Mouse (Mus musculus): ENCODE data around the gene Acoxl. TPM values are rescaled to one million over a fixed set of nuclear protein-coding genes. Genes with fewer than 3 reads are reported as not detected.
A peak's percentile ranks its signal among the peaks of the same experiment; 100 is the strongest.

Acoxl gene
- polyA plus RNA-seq, 1 experiment from 2014 or later = 1.6 TPM

- no peaks in the 10 kb centered on the region for H3K9me3 ChIP-seq (ENCODE audit: control insufficient read depth, low read length)
Measured at GRCm38 (mm10) chr2:127926679-127927324, 88.1 kb downstream of the Acoxl start.

GRCm38 (mm10) chr2:127927452-127928273 lies 89.0 kb downstream of the Acoxl start:
- Histone ChIP-seq H3K27ac (ENCODE audit: low read depth, low read length) (peak overlapping the region; percentile 73), H3K4me1 (ENCODE audit: control insufficient read depth, insufficient read depth, low read length) (peaks cover 22% of the 10 kb centered on the region), H3K9ac (ENCODE audit: low read depth, low read length) (no peak overlapping the region), H3K36me3 (ENCODE audit: control insufficient read depth, insufficient read depth, low read length) (no peaks in the 10 kb centered on the region), H3K4me3 (ENCODE audit: low read length) (no peak overlapping the region), H3K9me3 (ENCODE audit: control insufficient read depth, low read length) (no peaks in the 10 kb centered on the region), H3K4me2 (replicated peaks; ENCODE audit: low read depth, low read length) (no peak overlapping the region), H3K27me3 (ENCODE audit: control insufficient read depth, insufficient read depth, low read length) (no peaks in the 10 kb centered on the region)
- 34% methylated on average over 15 of the region's 15 CpGs for WGBS
- ATAC-seq (ENCODE audit: low FRiP score, low TSS enrichment) = no peak

More at GRCm38 (mm10) chr2:127926679-127927324, 88.1 kb downstream of the Acoxl start:
- no peak overlapping the region for H3K4me2 ChIP-seq (replicated peaks; ENCODE audit: low read depth, low read length)
- no peak overlapping the region for H3K9ac ChIP-seq (ENCODE audit: low read depth, low read length)
- H3K36me3 ChIP-seq (ENCODE audit: control insufficient read depth, insufficient read depth, low read length) = no peaks in the 10 kb centered on the region
- WGBS = 57% methylated on average over 9 of the region's 9 CpGs
- H3K4me1 ChIP-seq (ENCODE audit: control insufficient read depth, insufficient read depth, low read length) = peaks cover 30% of the 10 kb centered on the region
- no peaks in the 10 kb centered on the region for H3K27me3 ChIP-seq (ENCODE audit: control insufficient read depth, insufficient read depth, low read length)
- H3K4me3 ChIP-seq (ENCODE audit: low read length) = no peak overlapping the region
- ATAC-seq (ENCODE audit: low FRiP score, low TSS enrichment) = no peak
- H3K27ac ChIP-seq (ENCODE audit: low read depth, low read length) = peak overlapping the region; percentile 73; the same call in 1 of the 2 replicates

DNA sequence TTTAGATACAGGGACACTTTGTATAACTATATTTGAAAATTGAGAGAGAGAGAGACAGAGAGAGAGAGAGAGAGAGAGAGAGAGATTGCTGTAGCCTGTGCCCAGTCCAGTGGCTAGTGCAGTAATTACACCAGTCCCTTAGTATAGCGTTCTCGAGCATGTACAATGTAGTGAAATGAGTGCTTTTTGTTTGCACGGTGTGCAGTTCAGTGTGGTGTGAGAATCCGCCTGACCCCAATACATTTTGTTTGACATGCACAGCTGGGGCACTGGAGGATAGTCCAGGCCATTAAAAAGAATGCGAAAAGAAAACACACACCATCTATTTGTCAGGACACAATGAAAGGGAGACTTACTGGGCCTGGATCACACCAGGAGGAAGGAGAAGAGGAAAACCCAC lies 89.6 kb downstream of the Acoxl start:
- Histone ChIP-seq H3K4me2 (replicated peaks; ENCODE audit: low read depth, low read length) (no peak overlapping the region), H3K4me3 (ENCODE audit: low read length) (no peak overlapping the region), H3K36me3 (ENCODE audit: control insufficient read depth, insufficient read depth, low read length) (no peaks in the 10 kb centered on the region), H3K27ac (ENCODE audit: low read depth, low read length) (peak overlapping the region; percentile 73; the same call in 1 of the 2 replicates), H3K9ac (ENCODE audit: low read depth, low read length) (no peak overlapping the region), H3K4me1 (ENCODE audit: control insufficient read depth, insufficient read depth, low read length) (peaks cover 20% of the 10 kb centered on the region), H3K9me3 (ENCODE audit: control insufficient read depth, low read length) (no peaks in the 10 kb centered on the region), H3K27me3 (ENCODE audit: control insufficient read depth, insufficient read depth, low read length) (no peaks in the 10 kb centered on the region)
- ATAC-seq (ENCODE audit: low FRiP score, low TSS enrichment) = peak; percentile 66; the same call in 1 of the 2 replicates
- WGBS = 25% methylated on average over 5 of the region's 5 CpGs

- no peak overlapping the region; the same call in 1 of the 2 replicates for H3K27ac ChIP-seq (ENCODE audit: low read depth, low read length)
- 38% methylated on average over 4 of the region's 4 CpGs for WGBS
- ATAC-seq (ENCODE audit: low FRiP score, low TSS enrichment) = no peak
Measured at GRCm38 (mm10) chr2:127928871-127929270, 90.2 kb downstream of the Acoxl start.

GRCm38 (mm10) chr2:127929939-127930715 lies 91.5 kb downstream of the Acoxl start:
- H3K36me3 ChIP-seq (ENCODE audit: control insufficient read depth, insufficient read depth, low read length) = no peaks in the 10 kb centered on the region
- ATAC-seq (ENCODE audit: low FRiP score, low TSS enrichment) = no peak
- H3K9me3 ChIP-seq (ENCODE audit: control insufficient read depth, low read length) = no peaks in the 10 kb centered on the region

More at GRCm38 (mm10) chr2:127928871-127929270, 90.2 kb downstream of the Acoxl start:
- Histone ChIP-seq H3K4me2 (replicated peaks; ENCODE audit: low read depth, low read length) (no peak overlapping the region), H3K4me1 (ENCODE audit: control insufficient read depth, insufficient read depth, low read length) (peaks cover 20% of the 10 kb centered on the region), H3K9ac (ENCODE audit: low read depth, low read length) (no peak overlapping the region), H3K9me3 (ENCODE audit: control insufficient read depth, low read length) (no peaks in the 10 kb centered on the region), H3K27me3 (ENCODE audit: control insufficient read depth, insufficient read depth, low read length) (no peaks in the 10 kb centered on the region), H3K36me3 (ENCODE audit: control insufficient read depth, insufficient read depth, low read length) (no peaks in the 10 kb centered on the region), H3K4me3 (ENCODE audit: low read length) (no peak overlapping the region)

DNA sequence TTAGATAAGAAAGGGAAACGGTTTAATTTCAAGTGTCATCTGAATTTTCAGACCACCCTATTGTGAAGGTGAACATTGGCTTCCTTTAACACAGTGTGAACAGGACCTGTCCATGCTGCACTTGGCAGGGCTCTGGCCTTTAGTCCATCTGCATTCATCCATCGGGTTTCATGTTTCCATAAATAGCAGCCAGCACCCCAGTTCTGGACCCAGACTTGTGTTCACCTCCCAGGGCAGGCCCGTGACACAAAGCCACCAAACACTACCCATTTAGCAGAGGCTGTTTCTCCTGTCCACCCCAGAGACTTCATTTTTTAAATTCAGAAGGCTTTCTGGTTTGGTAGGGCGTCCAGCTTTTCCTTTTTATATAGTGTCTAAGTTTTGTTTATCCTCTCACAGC lies 92.9 kb downstream of the Acoxl start:
- no peak overlapping the region for H3K9ac ChIP-seq (ENCODE audit: low read depth, low read length)
- H3K9me3 ChIP-seq (ENCODE audit: control insufficient read depth, low read length) = no peaks in the 10 kb centered on the region
- no peaks in the 10 kb centered on the region for H3K27me3 ChIP-seq (ENCODE audit: control insufficient read depth, insufficient read depth, low read length)
- peaks cover 20% of the 10 kb centered on the region for H3K4me1 ChIP-seq (ENCODE audit: control insufficient read depth, insufficient read depth, low read length)
- H3K4me2 ChIP-seq (replicated peaks; ENCODE audit: low read depth, low read length) = no peak overlapping the region
- WGBS = 87% methylated on average over 4 of the region's 4 CpGs
- H3K4me3 ChIP-seq (ENCODE audit: low read length) = no peak overlapping the region
- H3K36me3 ChIP-seq (ENCODE audit: control insufficient read depth, insufficient read depth, low read length) = no peaks in the 10 kb centered on the region
- no peak overlapping the region for H3K27ac ChIP-seq (ENCODE audit: low read depth, low read length)
- no peak for ATAC-seq (ENCODE audit: low FRiP score, low TSS enrichment)

More at GRCm38 (mm10) chr2:127929939-127930715, 91.5 kb downstream of the Acoxl start:
- H3K4me3 ChIP-seq (ENCODE audit: low read length) = no peak overlapping the region
- peaks cover 20% of the 10 kb centered on the region for H3K4me1 ChIP-seq (ENCODE audit: control insufficient read depth, insufficient read depth, low read length)
- H3K27ac ChIP-seq (ENCODE audit: low read depth, low read length) = no peak overlapping the region
- H3K27me3 ChIP-seq (ENCODE audit: control insufficient read depth, insufficient read depth, low read length) = no peaks in the 10 kb centered on the region
- no peak overlapping the region for H3K4me2 ChIP-seq (replicated peaks; ENCODE audit: low read depth, low read length)
- H3K9ac ChIP-seq (ENCODE audit: low read depth, low read length) = no peak overlapping the region
- WGBS = 75% methylated on average over 6 of the region's 6 CpGs

- Histone ChIP-seq H3K9me3 (ENCODE audit: control insufficient read depth, low read length) (no peaks in the 10 kb centered on the region), H3K27me3 (ENCODE audit: control insufficient read depth, insufficient read depth, low read length) (no peaks in the 10 kb centered on the region), H3K4me2 (replicated peaks; ENCODE audit: low read depth, low read length) (no peak overlapping the region), H3K4me1 (ENCODE audit: control insufficient read depth, insufficient read depth, low read length) (peaks cover 7% of the 10 kb centered on the region), H3K4me3 (ENCODE audit: low read length) (no peak overlapping the region), H3K9ac (ENCODE audit: low read depth, low read length) (no peak overlapping the region), H3K36me3 (ENCODE audit: control insufficient read depth, insufficient read depth, low read length) (no peaks in the 10 kb centered on the region), H3K27ac (ENCODE audit: low read depth, low read length) (no peak overlapping the region)
- ATAC-seq (ENCODE audit: low FRiP score, low TSS enrichment) = no peak
- 86% methylated on average over 3 of the region's 3 CpGs for WGBS
Measured at GRCm38 (mm10) chr2:127933531-127933931, 94.9 kb downstream of the Acoxl start.

DNA sequence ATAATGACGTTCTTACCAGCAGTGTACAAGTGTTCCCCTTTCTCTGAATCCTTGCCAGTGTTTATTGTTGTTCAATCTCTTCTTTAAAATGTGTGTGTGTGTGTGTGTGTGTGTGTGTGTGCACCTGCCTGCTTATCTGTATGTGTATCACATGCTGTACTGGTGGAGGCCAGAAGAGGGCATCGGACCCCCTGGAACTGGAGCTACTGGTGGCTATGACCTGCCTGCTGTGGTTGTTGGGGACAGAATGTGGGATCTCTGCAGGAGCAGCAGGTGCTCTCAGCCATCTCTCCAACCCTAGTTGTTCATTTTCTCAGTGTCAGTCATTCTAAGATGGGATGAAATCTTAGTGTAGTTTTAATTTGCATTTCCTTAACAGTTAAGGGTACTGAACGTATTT lies 98.4 kb downstream of the Acoxl start:
- Histone ChIP-seq H3K4me1 (ENCODE audit: control insufficient read depth, insufficient read depth, low read length) (no peaks in the 10 kb centered on the region), H3K4me3 (ENCODE audit: low read length) (no peak overlapping the region), H3K9ac (ENCODE audit: low read depth, low read length) (no peak overlapping the region), H3K9me3 (ENCODE audit: control insufficient read depth, low read length) (no peaks in the 10 kb centered on the region), H3K36me3 (ENCODE audit: control insufficient read depth, insufficient read depth, low read length) (no peaks in the 10 kb centered on the region), H3K27ac (ENCODE audit: low read depth, low read length) (no peak overlapping the region), H3K27me3 (ENCODE audit: control insufficient read depth, insufficient read depth, low read length) (no peaks in the 10 kb centered on the region), H3K4me2 (replicated peaks; ENCODE audit: low read depth, low read length) (no peak overlapping the region)
- no peak for ATAC-seq (ENCODE audit: low FRiP score, low TSS enrichment)
- WGBS = 88% methylated on average over 3 of the region's 3 CpGs

All from kidney, embryonic 14.5 days (tissue).